Mouse (Mus musculus) heart, postnatal 0 days (tissue): ENCODE measurements around the gene 1700093K21Rik. TPM values are rescaled to one million over a fixed set of nuclear protein-coding genes. Genes with fewer than 3 reads are reported as not detected.
"Not testable (repeated sequence)": the region's sequence is repeated elsewhere in the genome, so short reads cannot be mapped to it uniquely, and the experiment has no call there.

Experiments
- ATAC-seq: fragments of 200-750 bp; cut with Nextera tagmentation; 2 replicates; pipeline ENCODE4 v1.8.0; 2017; ENCODE audit warnings: low read depth, moderate number of reproducible peaks, moderate library complexity; ENCODE audit not compliant: insufficient read depth
- DNase-seq: peaks from one replicate; pipeline ENCODE4 v3.0.0-alpha.2; 2016; ENCODE audit warnings: low spot score
- H3K27ac ChIP-seq: fragments of 300-500 bp; sonication (generic); 2 replicates; pipeline ENCODE4 v1.5.1; 2014; ENCODE audit warnings: low read depth, mild to moderate bottlenecking
- H3K27me3 ChIP-seq: fragments of 300-500 bp; sonication (generic); 2 replicates; pipeline ENCODE4 v1.6.1; 2014; ENCODE audit warnings: low read length, mixed read lengths; ENCODE audit not compliant: control insufficient read depth, insufficient read depth
- H3K36me3 ChIP-seq: fragments of 300-500 bp; sonication (generic); replicated peaks from 2 replicates; pipeline ENCODE4 v1.6.1; 2014; ENCODE audit warnings: low read length, mixed read lengths; ENCODE audit not compliant: control insufficient read depth, insufficient read depth
- H3K4me1 ChIP-seq: fragments of 300-500 bp; sonication (generic); 2 replicates; pipeline ENCODE4 v1.6.1; 2014; ENCODE audit warnings: antibody characterized with exemption; ENCODE audit not compliant: control insufficient read depth, insufficient read depth
- H3K4me2 ChIP-seq: fragments of 300-500 bp; sonication (generic); 2 replicates; pipeline ENCODE4 v1.6.1; 2014; ENCODE audit warnings: low read depth, mild to moderate bottlenecking, low read length, moderate library complexity
- H3K4me3 ChIP-seq: fragments of 300-500 bp; sonication (generic); 2 replicates; pipeline ENCODE4 v1.5.1; 2014; ENCODE audit warnings: low read depth, low read length
- H3K9ac ChIP-seq: fragments of 300-500 bp; sonication (generic); replicated peaks from 2 replicates; pipeline ENCODE4 v1.6.1; 2014; ENCODE audit warnings: low read depth, low read length, mixed read lengths
- H3K9me3 ChIP-seq: fragments of 300-500 bp; sonication (generic); replicated peaks from 2 replicates; pipeline ENCODE4 v1.6.1; 2016; ENCODE audit warnings: low read length; ENCODE audit not compliant: control insufficient read depth
- CTCF ChIP-seq: IDR thresholded peaks from 2 replicates; pipeline ENCODE4 v1.5.1; 2016; ENCODE audit warnings: antibody characterized with exemption, control low read depth, low read depth
- EP300 ChIP-seq: IDR thresholded peaks from 2 replicates; pipeline ENCODE4 v1.6.1; 2016; ENCODE audit warnings: antibody characterized with exemption, low read depth
- WGBS: fragments of 180-500 bp; shearing (Covaris S2); extraction: QIAGEN DNeasy Blood & Tissue Kit; methylation state at CpG from one replicate; pipeline ENCODE4 v1.1.7; 2014; 5-methylcytosine and 5-hydroxymethylcytosine counted together
- polyA plus RNA-seq: library from polyadenylated mRNA; unstranded; fragments of >200 nt; fragmentation: Nextera tagmentation; extraction: Ambion mirVana; gene quantifications from 2 replicates; pipeline ENCODE4 v1.2.1, GENCODE M21; 2015
- total RNA-seq: library from RNA; depleted of rRNA; stranded (reverse); fragments of >200 nt; gene quantifications from 2 replicates; pipeline ENCODE4 v1.2.3, GENCODE M21; 2014; ENCODE audit warnings: low replicate concordance

1700093K21Rik gene
- total and polyA plus RNA-seq, 2 experiments from 2014 or later = not detected

GRCm38 (mm10) chr11:23518981-23519380, 2.0 kb downstream of the 1700093K21Rik start:
- H3K27ac ChIP-seq = no peak overlapping the region
- no peak overlapping the region for H3K4me3 ChIP-seq
- no peak overlapping the region for H3K4me2 ChIP-seq
- no peaks in the 10 kb centered on the region for H3K27me3 ChIP-seq
- 77% methylated on average over 3 of the region's 3 CpGs for WGBS
- ATAC-seq = no peak
- H3K4me1 ChIP-seq = no peaks in the 10 kb centered on the region
- H3K9ac ChIP-seq = no peak overlapping the region
- H3K9me3 ChIP-seq = no peaks in the 10 kb centered on the region
- no peak for TF ChIP-seq EP300
- no peak for TF ChIP-seq CTCF
- H3K36me3 ChIP-seq = no peaks in the 10 kb centered on the region
- DNase-seq = no peak

- Histone ChIP-seq H3K9ac (no peak overlapping the region), H3K36me3 (no peaks in the 10 kb centered on the region), H3K27me3 (no peaks in the 10 kb centered on the region), H3K4me2 (no peak overlapping the region), H3K9me3 (no peaks in the 10 kb centered on the region), H3K27ac (no peak overlapping the region), H3K4me1 (no peaks in the 10 kb centered on the region), H3K4me3 (no peak overlapping the region)
- TF ChIP-seq CTCF (no peak), EP300 (no peak)
- no peak for DNase-seq
- no peak for ATAC-seq
- 66% methylated on average over 2 of the region's 2 CpGs for WGBS
Measured at GRCm38 (mm10) chr11:23515315-23515714, 5.6 kb downstream of the 1700093K21Rik start.

GRCm38 (mm10) chr11:23514785-23515184, 6.2 kb downstream of the 1700093K21Rik start:
- not testable (repeated sequence) for DNase-seq, H3K4me3 ChIP-seq, H3K9me3 ChIP-seq, H3K4me2 ChIP-seq, H3K27ac ChIP-seq, H3K36me3 ChIP-seq, H3K27me3 ChIP-seq, ATAC-seq, H3K9ac ChIP-seq, H3K4me1 ChIP-seq
- WGBS = 66% methylated on average over 4 of the region's 4 CpGs

- DNase-seq, H3K27me3 ChIP-seq, H3K27ac ChIP-seq, H3K4me2 ChIP-seq, H3K9ac ChIP-seq, ATAC-seq, H3K36me3 ChIP-seq, H3K4me1 ChIP-seq, H3K4me3 ChIP-seq, H3K9me3 ChIP-seq: not testable (repeated sequence)
- WGBS = 74% methylated on average over 5 of the region's 5 CpGs
Measured at GRCm38 (mm10) chr11:23504801-23505200, 16.2 kb downstream of the 1700093K21Rik start.

- no peaks in the 10 kb centered on the region for H3K9me3 ChIP-seq
- no peaks in the 10 kb centered on the region for H3K27me3 ChIP-seq
- no peak overlapping the region for H3K9ac ChIP-seq
- 44% methylated on average over 5 of the region's 5 CpGs for WGBS
- H3K4me2 ChIP-seq = peak overlapping the region; percentile 65
- peak overlapping the region; percentile 87 for H3K4me3 ChIP-seq
- peaks cover 10% of the 10 kb centered on the region for H3K36me3 ChIP-seq
- DNase-seq = no peak
- no peak for ATAC-seq
- peaks cover 14% of the 10 kb centered on the region for H3K4me1 ChIP-seq
- no peak overlapping the region; the same call in 1 of the 2 replicates for H3K27ac ChIP-seq
- TF ChIP-seq CTCF (no peak), EP300 (no peak)
Measured at GRCm38 (mm10) chr11:23498609-23499008, 22.3 kb downstream of the 1700093K21Rik start.

GRCm38 (mm10) chr11:23497718-23498509, 23.0 kb downstream of the 1700093K21Rik start, which contains the start of gene Ahsa2:
Gene Ahsa2, minus strand, starts transcription at chr11:23498030.
- peaks cover 17% of the 10 kb centered on the region for H3K36me3 ChIP-seq
- H3K27ac ChIP-seq = peak within 1 kb of the TSS; percentile 95
- under 1% methylated on average over 30 of the region's 66 CpGs for WGBS

More at GRCm38 (mm10) chr11:23497718-23498509, 23.0 kb downstream of the 1700093K21Rik start, which contains the start of gene Ahsa2:
- peak within 1 kb of the TSS; percentile 65 for H3K4me2 ChIP-seq
- no peak for TF ChIP-seq EP300
- TF ChIP-seq CTCF = no peak
- DNase-seq (peak; percentile 98), ATAC-seq (peak; percentile 92)
- H3K9ac ChIP-seq = peak within 1 kb of the TSS; percentile 90
- peak within 1 kb of the TSS; percentile 87 for H3K4me3 ChIP-seq
- H3K9me3 ChIP-seq = no peaks in the 10 kb centered on the region
- H3K27me3 ChIP-seq = no peaks in the 10 kb centered on the region
- peaks cover 14% of the 10 kb centered on the region for H3K4me1 ChIP-seq
